Mouse (Mus musculus) forebrain, embryonic 13.5 days (tissue): ENCODE results near the gene Cbarp. TPM values are rescaled to one million over a fixed set of nuclear protein-coding genes. Genes with fewer than 3 reads are reported as not detected.

Experiments
- ATAC-seq: fragments of 200-750 bp; cut with Nextera tagmentation; 2 replicates; pipeline ENCODE4 v1.8.0; 2017
- H3K27ac ChIP-seq: fragments of 300-500 bp; sonication (generic); 2 replicates; pipeline ENCODE4 v1.5.1; 2015; ENCODE audit warnings: inconsistent platforms, mild to moderate bottlenecking, moderate library complexity
- H3K27me3 ChIP-seq: fragments of 300-500 bp; sonication (generic); 2 replicates; pipeline ENCODE4 v1.6.1; 2015; ENCODE audit warnings: mild to moderate bottlenecking, inconsistent platforms
- H3K36me3 ChIP-seq: fragments of 300-500 bp; sonication (generic); 2 replicates; pipeline ENCODE4 v1.6.1; 2015; ENCODE audit warnings: mild to moderate bottlenecking, inconsistent platforms; ENCODE audit not compliant: poor library complexity, severe bottlenecking
- H3K4me1 ChIP-seq: fragments of 300-500 bp; sonication (generic); 2 replicates; pipeline ENCODE4 v1.6.1; 2015; ENCODE audit warnings: inconsistent platforms
- H3K4me2 ChIP-seq: fragments of 300-500 bp; sonication (generic); 2 replicates; pipeline ENCODE4 v1.6.1; 2015; ENCODE audit warnings: inconsistent platforms, mild to moderate bottlenecking, moderate library complexity
- H3K4me3 ChIP-seq: fragments of 300-500 bp; sonication (generic); 2 replicates; pipeline ENCODE4 v1.5.1; 2015; ENCODE audit warnings: mild to moderate bottlenecking, inconsistent platforms
- H3K9ac ChIP-seq: fragments of 300-500 bp; sonication (generic); 2 replicates; pipeline ENCODE4 v1.6.1; 2015; ENCODE audit warnings: mild to moderate bottlenecking, inconsistent platforms
- H3K9me3 ChIP-seq: fragments of 300-500 bp; sonication (generic); replicated peaks from 2 replicates; pipeline ENCODE4 v1.6.1; 2016; ENCODE audit warnings: inconsistent platforms
- WGBS: fragments of 180-500 bp; shearing (Covaris S2); methylation state at CpG from one replicate; pipeline ENCODE4 v1.1.7; 2015; 5-methylcytosine and 5-hydroxymethylcytosine counted together
- polyA plus RNA-seq: library from polyadenylated mRNA; unstranded; fragments of >200 nt; fragmentation: Nextera tagmentation; extraction: Ambion mirVana; gene quantifications from 2 replicates; pipeline ENCODE4 v1.2.1, GENCODE M21; 2015

The Cbarp gene
- polyA plus RNA-seq, 1 experiment from 2014 or later, result 21.2 TPM

- Histone ChIP-seq H3K36me3 (peaks cover 34% of the 10 kb centered on the region), H3K4me3 (peak overlapping the region; percentile 74), H3K4me1 (peaks cover 57% of the 10 kb centered on the region), H3K27ac (peak overlapping the region; percentile 92), H3K27me3 (peaks cover 10% of the 10 kb centered on the region), H3K9me3 (no peaks in the 10 kb centered on the region), H3K9ac (peak overlapping the region; percentile 91), H3K4me2 (peak overlapping the region; percentile 97)
- WGBS, result 2% methylated on average over 28 of the region's 33 CpGs
- no peak for ATAC-seq
Observed at GRCm38 (mm10) chr10:80137626-80138552, 2.7 kb downstream of the Cbarp start.

GRCm38 (mm10) chr10:80136952-80137625 lies 3.5 kb downstream of the Cbarp start:
- Histone ChIP-seq H3K9ac (peak overlapping the region; percentile 91), H3K4me3 (peak overlapping the region; percentile 74), H3K4me2 (peak overlapping the region; percentile 97), H3K36me3 (peaks cover 42% of the 10 kb centered on the region), H3K27ac (peak overlapping the region; percentile 92), H3K4me1 (peaks cover 58% of the 10 kb centered on the region), H3K9me3 (no peaks in the 10 kb centered on the region), H3K27me3 (peaks cover 10% of the 10 kb centered on the region)
- no peak for ATAC-seq
- 3% methylated on average over 29 of the region's 29 CpGs for WGBS

- peak overlapping the region; percentile 91 for H3K9ac ChIP-seq
- no peaks in the 10 kb centered on the region for H3K9me3 ChIP-seq
- whole genome bisulfite sequencing, result 21% methylated on average over 45 of the region's 49 CpGs
- H3K4me3 ChIP-seq, result peak overlapping the region; percentile 74
- peak overlapping the region; percentile 92; the same call in 1 of the 2 replicates for H3K27ac ChIP-seq
- H3K4me1 ChIP-seq, result peaks cover 61% of the 10 kb centered on the region
- no peak for ATAC-seq
- peak overlapping the region; percentile 97 for H3K4me2 ChIP-seq
- peaks cover 49% of the 10 kb centered on the region for H3K36me3 ChIP-seq
- H3K27me3 ChIP-seq, result peaks cover 10% of the 10 kb centered on the region
Observed at GRCm38 (mm10) chr10:80136179-80136951, 4.3 kb downstream of the Cbarp start.

GRCm38 (mm10) chr10:80135641-80136040 lies 5.0 kb downstream of the Cbarp start:
- Histone ChIP-seq H3K4me2 (no peak overlapping the region), H3K36me3 (peaks cover 56% of the 10 kb centered on the region), H3K27me3 (peaks cover 10% of the 10 kb centered on the region), H3K27ac (no peak overlapping the region), H3K9me3 (no peaks in the 10 kb centered on the region), H3K4me1 (peaks cover 59% of the 10 kb centered on the region), H3K9ac (no peak overlapping the region), H3K4me3 (no peak overlapping the region)
- 81% methylated on average over 1 of the region's 1 CpGs for WGBS
- no peak for ATAC-seq

GRCm38 (mm10) chr10:80135161-80135560 lies 5.5 kb downstream of the Cbarp start:
- no peak overlapping the region for H3K4me2 ChIP-seq
- no peaks in the 10 kb centered on the region for H3K9me3 ChIP-seq
- no peak for ATAC-seq
- peaks cover 61% of the 10 kb centered on the region for H3K36me3 ChIP-seq
- 91% methylated on average over 10 of the region's 10 CpGs for WGBS
- no peak overlapping the region for H3K4me3 ChIP-seq
- H3K9ac ChIP-seq, result no peak overlapping the region
- peaks cover 56% of the 10 kb centered on the region for H3K4me1 ChIP-seq
- no peak overlapping the region; the same call in 1 of the 2 replicates for H3K27ac ChIP-seq
- H3K27me3 ChIP-seq, result peaks cover 10% of the 10 kb centered on the region

GRCm38 (mm10) chr10:80134421-80134820 lies 6.2 kb downstream of the Cbarp start:
- Histone ChIP-seq H3K4me3 (no peak overlapping the region), H3K36me3 (peaks cover 68% of the 10 kb centered on the region), H3K9me3 (no peaks in the 10 kb centered on the region), H3K4me1 (peaks cover 53% of the 10 kb centered on the region), H3K4me2 (no peak overlapping the region), H3K27me3 (peaks cover 10% of the 10 kb centered on the region), H3K9ac (no peak overlapping the region), H3K27ac (no peak overlapping the region; the same call in 1 of the 2 replicates)
- no peak for ATAC-seq
- WGBS, result 93% methylated on average over 9 of the region's 9 CpGs

- H3K36me3 ChIP-seq, result peaks cover 79% of the 10 kb centered on the region
- 68% methylated on average over 8 of the region's 8 CpGs for WGBS
- H3K9ac ChIP-seq, result 0 out of 2 replicates have a peak overlapping the region, but pooled peaks have one; percentile 16
- H3K9me3 ChIP-seq, result no peaks in the 10 kb centered on the region
- no peak overlapping the region for H3K27ac ChIP-seq
- peaks cover 10% of the 10 kb centered on the region for H3K27me3 ChIP-seq
- ATAC-seq, result no peak
- no peak overlapping the region for H3K4me3 ChIP-seq
- peaks cover 47% of the 10 kb centered on the region for H3K4me1 ChIP-seq
- H3K4me2 ChIP-seq, result no peak overlapping the region
Observed at GRCm38 (mm10) chr10:80133226-80133849, 7.3 kb downstream of the Cbarp start.

- H3K9me3 ChIP-seq, result no peaks in the 10 kb centered on the region
- H3K9ac ChIP-seq, result peak overlapping the region; percentile 34; the same call in 1 of the 2 replicates
- H3K27ac ChIP-seq, result no peak overlapping the region
- WGBS, result 38% methylated on average over 27 of the region's 27 CpGs
- ATAC-seq, result no peak
- H3K36me3 ChIP-seq, result peaks cover 93% of the 10 kb centered on the region
- no peak overlapping the region for H3K4me3 ChIP-seq
- peak overlapping the region; percentile 37 for H3K4me2 ChIP-seq
- H3K4me1 ChIP-seq, result peaks cover 33% of the 10 kb centered on the region
- peaks cover 9% of the 10 kb centered on the region for H3K27me3 ChIP-seq
Observed at GRCm38 (mm10) chr10:80131952-80132350, 8.7 kb downstream of the Cbarp start.

GRCm38 (mm10) chr10:80131316-80131951 lies 9.2 kb downstream of the Cbarp start:
- H3K9ac ChIP-seq, result peak overlapping the region; percentile 34

GRCm38 (mm10) chr10:80130403-80131031 lies 10.1 kb downstream of the Cbarp start:
- no peak overlapping the region for H3K9ac ChIP-seq
- no peaks in the 10 kb centered on the region for H3K27me3 ChIP-seq
- 87% methylated on average over 18 of the region's 18 CpGs for WGBS
- H3K9me3 ChIP-seq, result no peaks in the 10 kb centered on the region
- peaks cover 24% of the 10 kb centered on the region for H3K4me1 ChIP-seq
- ATAC-seq, result no peak
- H3K27ac ChIP-seq, result no peak overlapping the region
- no peak overlapping the region for H3K4me2 ChIP-seq
- H3K4me3 ChIP-seq, result no peak overlapping the region
- peaks cover 100% of the 10 kb centered on the region for H3K36me3 ChIP-seq

More at GRCm38 (mm10) chr10:80131316-80131951, 9.2 kb downstream of the Cbarp start:
- Histone ChIP-seq H3K36me3 (peaks cover 98% of the 10 kb centered on the region), H3K4me2 (peak overlapping the region; percentile 37), H3K9me3 (no peaks in the 10 kb centered on the region), H3K27ac (no peak overlapping the region), H3K4me1 (peaks cover 28% of the 10 kb centered on the region), H3K4me3 (no peak overlapping the region; the same call in 1 of the 2 replicates), H3K27me3 (peaks cover 4% of the 10 kb centered on the region; the same call in 1 of the 2 replicates)
- peak; percentile 58 for ATAC-seq
- 17% methylated on average over 55 of the region's 55 CpGs for WGBS
